Mouse (Mus musculus) heart, adult 9 months (tissue): Measurements from ENCODE around the gene Chrna10.
A peak's percentile ranks its signal among the peaks of the same experiment; 100 is the strongest.

ENCODE experiments used
- DNase-seq, 2 experiments: peaks; one replicate each; pipeline ENCODE4 v3.0.0; 2022; ENCODE audit warnings: low spot score in 2 of 2

Gene Chrna10

DNA sequence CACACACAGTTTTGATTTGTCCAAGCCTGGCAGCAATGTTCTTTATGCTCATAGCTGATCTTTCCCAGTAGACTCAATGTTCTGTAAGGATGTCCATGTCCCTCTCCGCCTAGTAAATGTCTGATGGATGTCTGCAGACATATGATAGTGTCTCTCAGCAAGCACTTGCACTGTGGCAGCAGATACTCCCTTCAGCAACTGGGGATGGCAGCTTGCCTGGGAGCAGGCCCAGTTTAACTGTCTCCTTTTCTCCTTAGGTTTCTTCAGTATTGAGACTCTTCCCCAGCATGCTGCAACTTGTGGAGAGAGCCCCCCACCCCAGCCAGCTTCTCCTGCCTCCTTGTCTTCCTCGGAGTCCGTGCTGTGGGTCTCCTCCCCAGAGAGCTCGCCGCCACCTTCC, 34.8 kb downstream of the Chrna10 start:
- no peak for DNase-seq

DNA sequence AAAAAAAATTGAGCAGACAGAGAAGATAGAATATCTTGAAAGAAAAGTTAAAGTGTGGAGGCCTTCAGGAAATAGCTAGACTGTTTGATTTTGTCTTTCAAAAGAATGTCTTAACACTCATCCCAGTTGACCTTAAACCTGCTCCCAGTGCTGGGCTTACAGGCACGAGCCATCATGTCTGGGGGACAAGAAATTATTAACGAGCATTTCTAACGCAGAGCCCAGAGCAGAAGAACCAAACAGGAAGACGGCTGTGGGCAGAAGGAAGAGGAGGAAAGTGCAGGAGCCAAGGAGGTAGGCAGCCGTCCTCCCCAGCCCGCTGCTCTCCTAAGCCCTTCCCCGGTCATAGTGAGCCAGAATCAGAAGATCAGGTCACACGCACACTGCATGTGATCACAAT, 36.3 kb downstream of the Chrna10 start:
- DNase-seq = no peak

DNA sequence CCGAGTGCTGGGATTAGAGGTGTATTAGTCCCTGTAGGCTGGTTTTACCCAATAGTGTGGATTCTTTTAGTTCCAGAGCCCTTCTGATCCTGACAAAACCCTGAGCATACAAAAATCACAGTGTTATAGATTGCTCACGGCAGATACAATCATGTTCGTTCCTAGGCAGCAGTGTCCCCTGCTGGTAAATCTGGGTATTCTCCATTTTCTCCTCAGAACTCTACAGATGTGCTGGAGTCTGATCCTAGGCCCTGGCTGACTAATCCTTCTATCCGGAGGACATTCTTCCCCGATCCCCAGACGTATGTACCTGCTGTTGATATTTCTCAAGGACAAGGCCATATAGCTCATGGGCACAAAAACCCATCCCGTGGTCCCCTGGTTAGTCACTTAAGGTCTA, 38.1 kb downstream of the Chrna10 start:
- DNase-seq = no peak

DNA sequence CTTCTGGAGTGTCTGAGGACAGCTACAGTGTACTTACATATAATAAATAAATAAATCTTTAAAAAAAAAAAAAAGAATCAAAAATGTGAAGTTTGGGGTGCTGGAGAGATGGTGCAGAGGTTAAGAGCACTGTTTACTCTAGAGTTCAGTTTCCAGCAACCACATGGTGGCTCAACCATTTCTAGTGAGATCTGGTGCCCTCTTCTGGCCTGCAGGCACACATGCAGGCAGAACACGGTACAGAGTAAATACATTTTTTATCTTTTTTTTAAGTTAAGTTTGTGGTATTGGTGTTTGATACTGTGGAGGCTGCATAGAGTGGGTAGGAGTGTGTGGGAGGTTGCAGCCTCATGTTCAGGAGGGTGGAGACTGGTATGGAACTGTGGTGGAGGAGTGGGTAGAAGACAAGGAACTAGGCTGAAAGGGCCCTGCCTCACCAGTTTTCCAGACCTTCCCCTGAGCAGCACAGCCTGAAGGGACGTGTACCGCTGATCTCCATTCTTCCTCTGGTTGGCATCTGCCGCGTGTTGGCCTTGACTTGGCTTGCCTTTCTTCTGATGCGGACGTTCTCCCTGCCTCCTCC, 39.8 kb downstream of the Chrna10 start:
- DNase-seq = no peak

DNA sequence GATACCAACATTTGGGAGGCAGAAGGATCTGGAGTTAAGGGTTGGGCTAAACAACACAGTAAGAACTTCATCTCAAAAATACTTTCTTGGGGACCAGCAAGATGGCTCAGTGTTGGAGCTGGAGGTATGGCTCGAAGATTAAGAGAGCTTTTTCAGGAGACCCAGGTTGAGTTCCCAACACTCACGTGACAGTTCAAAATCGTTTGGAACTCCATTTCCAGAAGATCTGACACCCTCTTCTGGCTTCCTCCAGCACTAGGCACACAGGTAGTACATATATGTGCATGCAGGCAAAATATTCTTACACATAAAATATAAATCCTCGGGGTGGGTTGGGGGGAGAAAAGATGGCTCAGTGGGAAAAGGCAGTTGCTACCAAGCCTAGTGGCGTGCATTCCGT, 50.3 kb downstream of the Chrna10 start:
- no peak for DNase-seq

DNA sequence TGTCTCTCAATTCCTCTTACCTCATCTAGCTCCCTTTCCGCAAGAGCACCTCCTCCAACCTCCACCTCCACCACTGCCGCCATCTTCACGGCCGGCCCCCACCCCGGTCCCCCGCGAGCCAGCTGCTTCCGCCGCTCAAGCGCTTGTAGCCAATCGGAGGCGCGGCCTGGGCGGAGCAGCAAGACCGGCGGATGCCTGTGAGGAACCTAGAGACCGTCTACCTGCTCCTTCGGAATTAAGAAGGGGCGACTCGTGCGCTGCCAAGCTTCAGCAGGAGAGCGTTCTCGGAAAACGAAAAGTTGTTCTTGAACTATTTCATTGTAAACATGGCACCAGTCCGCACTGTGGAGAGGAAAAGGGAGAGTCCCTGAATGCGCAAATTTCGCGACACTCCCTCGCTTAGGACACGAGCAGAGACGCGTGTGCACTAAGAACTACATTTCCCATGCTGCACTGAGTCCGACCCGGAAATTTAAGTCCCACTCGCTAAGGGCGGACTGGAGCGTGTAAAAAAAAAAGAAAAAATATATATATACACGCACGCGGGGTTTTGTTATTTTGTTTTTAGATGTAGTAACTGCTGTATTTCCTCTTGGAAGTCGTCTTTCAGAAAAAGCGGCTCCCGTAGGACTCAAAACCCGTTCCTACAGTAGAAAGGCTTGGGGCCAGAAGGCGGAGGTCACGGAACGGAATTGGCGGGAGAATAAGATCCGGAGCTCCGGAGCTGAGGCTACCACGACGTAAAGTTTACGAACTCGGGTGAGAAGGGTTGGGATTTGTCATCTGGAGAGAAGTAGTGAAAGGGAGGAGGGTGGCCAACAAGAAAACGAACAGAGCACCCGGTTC, 51.4 kb downstream of the Chrna10 start, which contains the start of the genes Rnf121, Xndc1 and Xntrpc:
TSS of gene Rnf121 (minus strand) at position 424 of the 846 bp plus-strand sequence.
TSS of gene Xndc1 (plus strand) at position 466 of the 846 bp plus-strand sequence.
TSS of gene Xntrpc (plus strand) at position 668 of the 846 bp plus-strand sequence.
- DNase-seq = peak; percentile 94

DNA sequence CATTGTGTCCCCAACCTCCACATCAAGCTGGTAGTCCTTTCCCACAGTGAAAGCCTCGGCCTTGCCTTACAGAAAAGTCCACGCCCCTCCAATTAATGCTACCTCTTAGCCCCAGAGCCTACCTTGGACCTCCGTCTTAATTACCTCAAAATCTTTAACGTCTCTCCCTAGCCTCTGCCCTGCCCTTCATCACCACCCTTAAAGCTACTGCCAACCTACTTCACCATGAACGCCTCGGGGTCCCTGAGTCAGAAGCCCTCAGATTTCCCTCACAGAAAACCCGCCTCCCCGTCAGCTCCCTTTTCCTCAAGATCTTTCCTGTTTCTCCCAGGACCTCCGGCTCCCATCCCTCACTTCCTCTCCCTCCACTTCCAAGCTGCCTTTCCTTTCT, 52.0 kb downstream of the Chrna10 start:
- no peak for DNase-seq

DNA sequence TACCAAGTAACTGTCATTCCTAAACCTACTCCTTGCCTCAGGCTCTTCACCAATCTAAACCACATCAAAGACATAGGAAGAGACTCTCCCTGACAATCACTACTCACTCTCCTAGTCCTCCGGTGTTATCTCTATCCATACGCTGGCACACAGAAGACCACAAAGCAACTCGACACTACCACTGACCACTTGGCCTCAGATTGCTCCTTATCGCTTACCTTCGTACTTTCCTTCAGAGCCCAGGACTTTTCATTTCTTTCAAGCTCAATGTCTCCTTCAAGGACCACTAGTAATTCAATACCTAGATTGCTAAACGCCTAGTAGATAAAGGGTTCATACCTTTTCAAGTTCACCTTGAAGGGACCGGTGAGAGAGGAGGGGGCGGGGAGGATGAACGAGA, 52.7 kb downstream of the Chrna10 start:
- DNase-seq = no peak

DNA sequence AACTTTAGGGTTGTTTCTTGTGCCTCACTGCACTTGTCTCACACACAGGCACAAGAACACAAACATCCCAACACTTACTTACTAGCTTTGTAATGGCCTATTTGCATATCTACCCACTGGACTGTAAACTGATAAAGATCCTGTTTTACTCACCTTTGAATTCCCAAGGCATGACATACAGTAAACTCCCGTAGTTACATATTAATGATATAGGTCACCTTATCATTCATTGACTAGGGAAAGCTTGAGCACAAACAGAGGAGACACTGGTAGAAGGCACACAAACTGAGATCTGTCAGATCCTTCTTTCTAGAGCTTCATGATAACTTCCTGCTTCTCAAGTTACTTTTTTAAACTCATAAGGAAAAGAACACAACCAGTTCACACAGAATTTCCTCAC, 54.4 kb downstream of the Chrna10 start:
- DNase-seq = no peak

DNA sequence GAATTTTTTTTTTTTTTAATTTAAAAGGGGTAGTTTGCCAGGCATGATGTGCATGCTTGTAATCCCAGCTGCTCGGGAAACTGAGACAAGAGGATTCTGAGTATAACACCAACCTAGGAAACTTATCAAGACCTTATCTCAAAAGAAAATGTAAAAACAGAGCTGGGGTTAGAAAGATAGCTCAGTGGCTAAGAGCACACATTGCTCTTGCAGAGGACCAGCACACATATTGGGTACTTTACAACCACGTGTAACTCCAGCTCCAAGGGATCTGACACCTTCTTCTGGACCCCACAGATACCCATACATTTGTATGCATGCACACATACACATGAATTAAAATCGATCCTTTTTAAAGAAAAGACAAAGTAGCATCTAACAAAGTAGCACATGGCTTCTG, 55.3 kb downstream of the Chrna10 start:
- no peak for DNase-seq
